Mouse (Mus musculus) liver, postnatal 0 days (tissue): ENCODE data around the gene Rbfox1. TPM values are rescaled to one million over a fixed set of nuclear protein-coding genes. Genes with fewer than 3 reads are reported as not detected.

ENCODE experiments used
- ATAC-seq: fragments of 200-750 bp; cut with Nextera tagmentation; 2 replicates; pipeline ENCODE4 v1.8.0; 2017; ENCODE audit warnings: mild to moderate bottlenecking, moderate library complexity
- DNase-seq: peaks from one replicate; pipeline ENCODE4 v3.0.0-alpha.2; 2016
- H3K27ac ChIP-seq: fragments of 300-500 bp; sonication (generic); 2 replicates; pipeline ENCODE4 v1.5.1; 2014; ENCODE audit warnings: antibody characterized with exemption, moderate library complexity, mild to moderate bottlenecking, low read depth
- H3K27me3 ChIP-seq: fragments of 300-500 bp; sonication (generic); 2 replicates; pipeline ENCODE4 v1.6.1; 2014; ENCODE audit warnings: low read length, control low read depth, mixed read lengths; ENCODE audit not compliant: insufficient read depth
- H3K36me3 ChIP-seq: fragments of 300-500 bp; sonication (generic); replicated peaks from 2 replicates; pipeline ENCODE4 v1.6.1; 2014; ENCODE audit warnings: mild to moderate bottlenecking, control low read depth, low read length, moderate library complexity, mixed read lengths; ENCODE audit not compliant: insufficient read depth
- H3K4me1 ChIP-seq: fragments of 300-500 bp; sonication (generic); 2 replicates; pipeline ENCODE4 v1.6.1; 2014; ENCODE audit warnings: antibody characterized with exemption, mild to moderate bottlenecking, control low read depth; ENCODE audit not compliant: insufficient read depth
- H3K4me2 ChIP-seq: fragments of 300-500 bp; sonication (generic); 2 replicates; pipeline ENCODE4 v1.6.1; 2014; ENCODE audit warnings: low read depth, mild to moderate bottlenecking, low read length, moderate library complexity, mixed read lengths
- H3K4me3 ChIP-seq: fragments of 300-500 bp; sonication (generic); 2 replicates; pipeline ENCODE4 v1.5.1; 2014; ENCODE audit warnings: low read depth, low read length
- H3K9ac ChIP-seq: fragments of 300-500 bp; sonication (generic); replicated peaks from 2 replicates; pipeline ENCODE4 v1.6.1; 2014; ENCODE audit warnings: mild to moderate bottlenecking, moderate library complexity
- H3K9me3 ChIP-seq: fragments of 300-500 bp; sonication (generic); 2 replicates; pipeline ENCODE4 v1.6.1; 2016; ENCODE audit warnings: mild to moderate bottlenecking, control low read depth, low read length, mixed read lengths
- CTCF ChIP-seq: sonication (generic); IDR thresholded peaks from 2 replicates; pipeline ENCODE4 v1.5.1; 2016; ENCODE audit warnings: antibody characterized with exemption, low read depth
- EP300 ChIP-seq: IDR thresholded peaks from 2 replicates; pipeline ENCODE4 v1.6.1; 2016; ENCODE audit warnings: antibody characterized with exemption, low read depth, mild to moderate bottlenecking
- WGBS: fragments of 180-500 bp; shearing (Covaris S2); extraction: QIAGEN DNeasy Blood & Tissue Kit; methylation state at CpG from one replicate; pipeline ENCODE4 v1.1.7; 2014; ENCODE audit not compliant: insufficient replicate concordance; 5-methylcytosine and 5-hydroxymethylcytosine counted together
- polyA plus RNA-seq: library from polyadenylated mRNA; unstranded; fragments of >200 nt; fragmentation: Nextera tagmentation; extraction: Ambion mirVana; gene quantifications from 2 replicates; pipeline ENCODE4 v1.2.1, GENCODE M21; 2015

Gene Rbfox1
- polyA plus RNA-seq, 1 experiment from 2014 or later = 0.12 TPM

- Histone ChIP-seq H3K27me3 (no peaks in the 10 kb centered on the region), H3K9ac (no peak overlapping the region), H3K27ac (no peak overlapping the region), H3K4me1 (no peaks in the 10 kb centered on the region), H3K4me3 (no peak overlapping the region), H3K4me2 (no peak overlapping the region), H3K9me3 (no peaks in the 10 kb centered on the region), H3K36me3 (no peaks in the 10 kb centered on the region)
- no peak for TF ChIP-seq CTCF
- TF ChIP-seq EP300 = no peak
- WGBS = 76% methylated on average over 6 of the region's 6 CpGs
- no peak for ATAC-seq
- DNase-seq = no peak
These were observed 428.5 kb downstream of the Rbfox1 start for GRCm38 (mm10) chr16:6313689-6314088.

- Histone ChIP-seq H3K4me2 (no peak overlapping the region), H3K4me3 (no peak overlapping the region), H3K27ac (no peak overlapping the region), H3K4me1 (no peaks in the 10 kb centered on the region), H3K9ac (no peak overlapping the region), H3K27me3 (no peaks in the 10 kb centered on the region), H3K9me3 (no peaks in the 10 kb centered on the region), H3K36me3 (no peaks in the 10 kb centered on the region)
- 46% methylated on average over 1 of the region's 1 CpGs for WGBS
- DNase-seq = no peak
- no peak for ATAC-seq
- TF ChIP-seq EP300 (no peak), CTCF (no peak)
These were observed 439.7 kb downstream of the Rbfox1 start for GRCm38 (mm10) chr16:6324832-6325231.

GRCm38 (mm10) chr16:6331400-6331939 lies 446.3 kb downstream of the Rbfox1 start:
- no peaks in the 10 kb centered on the region for H3K9me3 ChIP-seq
- no peak overlapping the region for H3K4me3 ChIP-seq
- no peaks in the 10 kb centered on the region for H3K36me3 ChIP-seq
- no peaks in the 10 kb centered on the region for H3K4me1 ChIP-seq
- H3K9ac ChIP-seq = no peak overlapping the region
- ATAC-seq (no peak), DNase-seq (no peak)
- no peak overlapping the region for H3K27ac ChIP-seq
- H3K27me3 ChIP-seq = no peaks in the 10 kb centered on the region
- no peak for TF ChIP-seq EP300
- no peak for TF ChIP-seq CTCF
- H3K4me2 ChIP-seq = no peak overlapping the region
- WGBS = 60% methylated on average over 10 of the region's 10 CpGs

DNA sequence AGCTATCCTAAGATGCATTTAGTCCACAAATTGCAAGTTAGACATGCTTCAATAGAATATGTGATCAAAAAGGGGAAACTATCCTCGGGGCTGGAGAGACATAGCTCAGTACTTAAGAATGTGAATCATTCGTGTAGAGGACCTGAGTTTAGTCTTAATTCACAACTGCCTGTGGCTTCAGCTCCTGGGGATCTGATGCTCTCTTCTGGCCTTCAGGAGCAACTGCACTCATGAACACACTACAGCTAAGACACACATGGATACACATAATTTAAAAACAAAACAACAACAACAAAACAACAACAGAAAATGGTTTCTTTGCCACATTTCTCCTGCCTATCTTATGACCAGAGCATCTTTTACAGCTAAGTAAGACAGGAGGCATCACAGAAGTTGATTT lies 448.1 kb downstream of the Rbfox1 start:
- ATAC-seq (no peak), DNase-seq (no peak)
- no peak overlapping the region for H3K4me3 ChIP-seq
- WGBS = 52% methylated on average over 2 of the region's 2 CpGs
- no peaks in the 10 kb centered on the region for H3K4me1 ChIP-seq
- no peaks in the 10 kb centered on the region for H3K27me3 ChIP-seq
- no peak overlapping the region for H3K4me2 ChIP-seq
- no peaks in the 10 kb centered on the region for H3K9me3 ChIP-seq
- H3K9ac ChIP-seq = no peak overlapping the region
- TF ChIP-seq CTCF (no peak), EP300 (no peak)
- no peaks in the 10 kb centered on the region for H3K36me3 ChIP-seq
- H3K27ac ChIP-seq = no peak overlapping the region

DNA sequence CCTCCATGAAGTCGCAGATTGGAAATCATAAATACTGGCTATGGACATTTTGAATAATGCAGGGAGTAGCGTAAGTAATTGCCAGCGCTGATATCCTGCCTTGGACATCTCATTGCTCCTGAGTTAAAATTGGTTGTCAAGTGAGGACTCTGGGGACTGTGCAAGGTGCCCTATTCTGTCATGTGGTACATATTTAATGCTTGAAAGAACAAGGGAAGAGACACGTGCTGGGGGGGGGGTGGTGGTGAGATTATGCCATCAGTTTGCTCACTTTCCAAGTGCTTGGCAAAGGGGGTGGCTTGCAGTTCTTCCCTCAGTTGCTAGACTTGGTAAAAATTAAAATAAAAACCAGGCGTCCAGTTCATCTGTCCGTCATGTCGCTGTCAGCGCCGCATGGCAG lies 462.9 kb downstream of the Rbfox1 start:
- Histone ChIP-seq H3K4me1 (no peaks in the 10 kb centered on the region), H3K4me2 (no peak overlapping the region), H3K36me3 (no peaks in the 10 kb centered on the region), H3K9ac (no peak overlapping the region), H3K27ac (no peak overlapping the region), H3K27me3 (peaks cover 20% of the 10 kb centered on the region), H3K9me3 (no peaks in the 10 kb centered on the region), H3K4me3 (no peak overlapping the region)
- TF ChIP-seq EP300 = no peak
- no peak for TF ChIP-seq CTCF
- DNase-seq = no peak
- 35% methylated on average over 9 of the region's 9 CpGs for WGBS
- no peak for ATAC-seq

DNA sequence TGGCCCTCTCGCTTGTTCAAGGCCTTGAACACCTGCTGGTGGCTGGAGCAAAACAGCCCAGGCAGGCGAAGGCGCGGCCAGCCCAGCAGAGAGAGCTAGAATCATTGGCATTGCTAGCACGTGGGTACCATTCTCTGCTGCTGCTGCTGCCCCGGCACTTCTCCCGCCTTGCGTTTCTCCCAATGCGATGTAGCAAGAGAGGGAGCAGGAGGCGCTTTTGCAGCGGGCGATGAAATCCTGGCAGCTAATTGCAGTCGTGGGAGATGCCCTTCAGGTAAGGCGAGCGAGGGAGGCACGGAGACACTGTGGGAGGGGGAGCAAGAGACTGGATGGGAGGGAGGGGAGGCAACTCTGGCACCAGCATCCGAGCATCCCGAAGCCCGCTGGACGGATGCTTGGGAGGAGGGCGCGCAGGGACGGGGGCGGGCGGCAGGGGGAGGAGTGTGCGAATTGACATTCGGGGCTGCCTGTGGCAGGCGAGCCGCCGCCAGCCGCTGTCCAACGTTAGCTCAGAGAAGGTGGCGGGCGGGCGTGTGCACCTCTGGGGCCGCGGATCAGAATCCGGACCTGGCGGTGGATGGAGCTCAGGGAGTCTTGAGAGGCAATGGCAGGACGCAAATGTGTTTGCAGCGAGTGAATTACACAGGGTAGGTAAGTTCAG lies 463.6 kb downstream of the Rbfox1 start:
- H3K36me3 ChIP-seq = no peaks in the 10 kb centered on the region
- TF ChIP-seq CTCF (no peak), EP300 (no peak)
- no peak overlapping the region for H3K9ac ChIP-seq
- no peak overlapping the region for H3K4me3 ChIP-seq
- no peak for ATAC-seq
- no peak overlapping the region for H3K4me2 ChIP-seq
- no peaks in the 10 kb centered on the region for H3K4me1 ChIP-seq
- H3K27me3 ChIP-seq = peaks cover 20% of the 10 kb centered on the region
- WGBS = 2% methylated on average over 41 of the region's 41 CpGs
- no peaks in the 10 kb centered on the region for H3K9me3 ChIP-seq
- H3K27ac ChIP-seq = no peak overlapping the region
- DNase-seq = peak; percentile 13

DNA sequence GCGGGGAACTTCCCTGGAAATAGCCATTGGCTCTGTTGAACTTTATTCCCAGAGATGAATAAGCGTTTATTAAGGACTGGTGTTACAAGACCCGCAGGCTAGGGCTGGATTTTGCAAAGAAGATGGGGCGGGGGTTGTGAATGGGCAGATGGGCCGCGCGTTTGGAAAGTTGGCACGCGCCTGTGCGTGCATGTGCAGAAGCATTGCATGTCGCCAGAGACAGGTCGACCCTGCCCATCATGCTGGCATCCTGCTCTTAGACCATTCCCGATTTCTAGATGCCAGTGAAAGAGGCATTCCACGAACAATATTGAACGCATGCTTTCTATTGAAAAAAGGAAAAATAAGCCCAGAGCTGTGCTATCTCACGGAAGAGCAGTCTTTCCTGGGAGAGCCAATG lies 464.2 kb downstream of the Rbfox1 start:
- H3K27me3 ChIP-seq = peaks cover 20% of the 10 kb centered on the region
- no peak overlapping the region for H3K9ac ChIP-seq
- DNase-seq (no peak), ATAC-seq (no peak)
- TF ChIP-seq EP300 = no peak
- no peak for TF ChIP-seq CTCF
- no peak overlapping the region for H3K4me2 ChIP-seq
- H3K9me3 ChIP-seq = no peaks in the 10 kb centered on the region
- no peak overlapping the region for H3K27ac ChIP-seq
- H3K4me3 ChIP-seq = no peak overlapping the region
- WGBS = 32% methylated on average over 16 of the region's 16 CpGs
- H3K36me3 ChIP-seq = no peaks in the 10 kb centered on the region
- no peaks in the 10 kb centered on the region for H3K4me1 ChIP-seq
